Mouse (Mus musculus) thymus, adult 2 months (tissue): ENCODE results near the gene Grin3b.

ENCODE experiments used
- CTCF ChIP-seq: fragments of 200-500 bp; IDR thresholded peaks from 2 replicates; pipeline ENCODE4 v1.5.1; 2012; ENCODE audit warnings: mild to moderate bottlenecking, control low read depth, low read length, moderate library complexity, borderline replicate concordance; ENCODE audit not compliant: control insufficient read depth, poor library complexity, insufficient read depth; ENCODE audit errors: extremely low read depth
- POLR2A ChIP-seq: fragments of 200-500 bp; IDR thresholded peaks from 2 replicates; pipeline ENCODE4 v1.6.1; 2012; ENCODE audit warnings: mild to moderate bottlenecking, low read length, control low read depth, moderate library complexity; ENCODE audit not compliant: control insufficient read depth, poor library complexity, insufficient read depth; ENCODE audit errors: extremely low read depth

GRCm38 (mm10) chr10:79972831-79973230 is 2.3 kb downstream of the Grin3b start:
- TF ChIP-seq CTCF: no peak
- no peak for TF ChIP-seq POLR2A
